Mouse (Mus musculus) colon, adult 2 months (tissue): Measurements from ENCODE around the gene Hist2h3b. TPM values are rescaled to one million over a fixed set of nuclear protein-coding genes. Genes with fewer than 3 reads are reported as not detected.

Experiments used
- polyA plus RNA-seq: library from polyadenylated mRNA; depleted of rRNA; stranded (reverse); fragments of >200 nt; gene quantifications from 2 replicates; pipeline ENCODE4 v1.2.3, GENCODE M21; 2012; rRNA removed

Hist2h3b gene
- 93.7 and 97.1 TPM in 2 replicates for polyA plus RNA-seq

DNA sequence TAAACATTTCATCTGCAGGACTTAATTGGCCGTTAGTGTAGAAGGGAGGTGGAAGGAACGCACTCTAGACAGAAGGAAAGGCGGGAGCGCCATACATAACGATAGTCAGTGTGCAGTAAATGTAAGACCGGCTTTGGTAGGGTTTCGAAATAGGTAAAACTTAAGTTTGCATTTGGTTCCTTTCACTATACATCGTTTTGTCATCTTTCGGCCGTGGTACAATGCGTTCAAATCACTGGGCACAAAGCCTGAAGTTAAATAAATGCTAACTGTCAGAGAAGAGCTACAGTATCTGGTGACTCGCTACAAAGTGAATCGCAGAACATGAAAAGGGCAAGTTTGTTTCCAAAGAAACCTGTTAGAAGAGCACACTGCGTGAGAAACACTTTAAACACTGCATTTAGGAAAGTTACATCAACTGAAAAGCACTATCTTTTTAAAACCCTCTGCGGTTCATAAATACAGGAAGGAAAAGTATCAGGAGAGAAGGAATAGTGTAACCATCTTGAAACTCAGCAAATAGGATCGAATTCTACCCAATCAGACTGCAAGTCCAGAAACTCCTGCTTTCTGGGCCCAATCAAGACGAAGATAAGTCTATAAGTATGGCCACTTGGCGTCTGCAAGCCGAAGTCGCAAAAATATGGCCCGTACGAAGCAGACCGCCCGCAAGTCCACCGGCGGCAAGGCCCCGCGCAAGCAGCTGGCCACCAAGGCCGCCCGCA, at the start of gene Hist2h3b:
Gene Hist2h3b (plus strand): TSS at position 604 of the 725 bp plus-strand sequence.

DNA sequence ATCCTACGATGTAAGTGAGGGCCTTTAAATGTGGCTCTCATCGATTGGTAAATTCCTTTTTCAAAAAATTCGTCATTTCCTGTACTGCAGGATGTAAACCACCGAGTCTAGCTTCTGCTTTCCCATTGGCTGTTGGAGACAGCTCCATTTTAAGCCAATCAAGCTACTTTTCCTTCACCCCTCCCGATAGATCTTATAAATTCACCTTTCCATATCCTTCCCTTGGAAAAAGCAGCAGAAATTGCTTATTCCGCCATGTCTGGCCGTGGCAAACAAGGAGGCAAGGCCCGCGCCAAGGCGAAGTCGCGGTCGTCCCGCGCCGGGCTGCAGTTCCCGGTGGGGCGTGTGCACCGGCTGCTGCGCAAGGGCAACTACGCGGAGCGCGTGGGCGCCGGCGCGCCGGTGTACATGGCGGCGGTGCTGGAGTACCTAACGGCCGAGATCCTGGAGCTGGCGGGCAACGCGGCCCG, 48.8 kb upstream of the Hist2h3b start, which contains the start of the genes Bola1 and Hist2h2ab:
Gene Bola1 (minus strand): TSS at position 49 of the 470 bp plus-strand sequence.
Gene Hist2h2ab (plus strand): TSS at position 205 of the 470 bp plus-strand sequence.

DNA sequence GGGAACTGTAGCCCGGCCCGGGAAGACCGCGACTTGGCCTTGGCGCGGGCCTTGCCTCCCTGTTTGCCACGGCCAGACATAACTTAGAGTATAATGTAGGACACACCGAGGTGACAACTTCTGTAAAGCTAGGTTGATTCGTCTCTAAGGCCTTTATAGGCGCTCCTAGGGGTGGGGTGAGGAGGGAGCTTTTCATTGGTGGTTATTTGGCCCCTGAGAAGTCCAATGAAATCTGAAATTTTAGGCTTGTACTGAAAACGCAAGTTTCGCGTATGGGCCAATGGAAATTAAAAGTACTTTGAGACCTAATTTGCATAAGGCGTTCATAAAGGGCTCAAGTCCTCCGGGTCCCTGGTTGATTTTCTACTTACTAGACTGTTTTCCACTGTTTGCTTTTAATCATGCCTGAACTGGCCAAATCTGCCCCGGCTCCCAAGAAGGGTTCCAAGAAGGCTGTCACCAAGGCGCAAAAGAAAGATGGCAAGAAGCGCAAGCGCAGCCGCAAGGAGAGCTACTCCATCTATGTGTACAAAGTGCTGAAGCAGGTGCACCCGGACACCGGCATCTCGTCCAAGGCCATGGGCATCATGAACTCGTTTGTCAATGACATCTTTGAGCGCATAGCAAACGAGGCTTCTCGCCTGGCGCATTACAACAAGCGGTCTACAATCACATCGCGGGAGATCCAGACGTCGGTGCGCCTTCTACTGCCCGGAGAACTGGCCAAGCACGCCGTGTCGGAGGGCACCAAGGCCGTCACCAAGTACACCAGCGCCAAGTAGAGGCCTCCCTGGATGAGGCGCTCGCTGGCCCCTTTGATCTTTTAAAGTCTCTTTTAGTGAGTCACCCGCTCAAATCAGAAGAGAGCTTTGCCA, 47.5 kb upstream of the Hist2h3b start, which contains the start of the genes Hist2h2ac and Hist2h2be:
Gene Hist2h2ac (minus strand): TSS at position 116 of the 875 bp plus-strand sequence.
Gene Hist2h2be (plus strand): TSS at position 355 of the 875 bp plus-strand sequence.

DNA sequence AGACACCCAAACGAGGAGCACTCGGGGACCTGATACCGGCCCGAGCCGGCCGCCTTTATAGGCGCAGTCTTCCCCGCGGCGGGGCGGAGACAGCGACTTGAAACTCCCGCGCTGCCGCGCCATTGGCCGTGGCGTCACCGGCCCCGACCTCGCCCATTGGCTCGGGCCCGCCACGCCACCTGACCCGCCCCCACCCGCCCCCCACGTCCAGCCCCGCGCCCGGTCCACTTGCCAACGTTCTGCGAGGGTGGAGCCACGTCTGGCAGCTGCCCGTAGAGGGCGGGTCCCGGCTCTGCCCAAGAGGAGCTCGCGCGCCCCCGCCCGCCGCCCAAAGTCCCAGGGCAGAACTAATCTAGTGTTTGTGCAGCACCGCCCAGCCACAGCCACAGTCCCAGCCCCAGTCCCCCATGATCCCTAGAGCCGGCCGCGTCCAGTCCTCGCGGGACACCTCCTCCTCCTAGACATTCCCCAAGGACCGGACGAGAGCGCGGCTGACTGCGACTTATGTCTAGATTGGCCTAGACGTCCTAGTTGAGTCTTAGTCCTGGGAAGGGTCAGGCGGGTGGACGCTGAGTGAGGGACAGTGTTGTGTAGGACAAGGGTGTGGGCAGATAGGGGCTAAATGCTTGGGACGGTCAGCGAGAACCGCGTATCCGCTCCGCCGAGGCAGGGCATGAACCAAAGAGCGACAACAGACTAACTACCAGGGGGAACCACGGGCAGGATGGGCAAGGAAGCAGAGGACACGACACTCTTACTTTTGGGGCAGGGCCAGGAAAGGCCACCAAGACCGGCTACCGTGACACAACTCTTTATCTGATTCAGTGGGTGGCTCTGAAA, 29.3 kb upstream of the Hist2h3b start, which contains the start of gene Hist2h3c2:
Gene Hist2h3c2 (minus strand): TSS at position 174 of the 840 bp plus-strand sequence.

DNA sequence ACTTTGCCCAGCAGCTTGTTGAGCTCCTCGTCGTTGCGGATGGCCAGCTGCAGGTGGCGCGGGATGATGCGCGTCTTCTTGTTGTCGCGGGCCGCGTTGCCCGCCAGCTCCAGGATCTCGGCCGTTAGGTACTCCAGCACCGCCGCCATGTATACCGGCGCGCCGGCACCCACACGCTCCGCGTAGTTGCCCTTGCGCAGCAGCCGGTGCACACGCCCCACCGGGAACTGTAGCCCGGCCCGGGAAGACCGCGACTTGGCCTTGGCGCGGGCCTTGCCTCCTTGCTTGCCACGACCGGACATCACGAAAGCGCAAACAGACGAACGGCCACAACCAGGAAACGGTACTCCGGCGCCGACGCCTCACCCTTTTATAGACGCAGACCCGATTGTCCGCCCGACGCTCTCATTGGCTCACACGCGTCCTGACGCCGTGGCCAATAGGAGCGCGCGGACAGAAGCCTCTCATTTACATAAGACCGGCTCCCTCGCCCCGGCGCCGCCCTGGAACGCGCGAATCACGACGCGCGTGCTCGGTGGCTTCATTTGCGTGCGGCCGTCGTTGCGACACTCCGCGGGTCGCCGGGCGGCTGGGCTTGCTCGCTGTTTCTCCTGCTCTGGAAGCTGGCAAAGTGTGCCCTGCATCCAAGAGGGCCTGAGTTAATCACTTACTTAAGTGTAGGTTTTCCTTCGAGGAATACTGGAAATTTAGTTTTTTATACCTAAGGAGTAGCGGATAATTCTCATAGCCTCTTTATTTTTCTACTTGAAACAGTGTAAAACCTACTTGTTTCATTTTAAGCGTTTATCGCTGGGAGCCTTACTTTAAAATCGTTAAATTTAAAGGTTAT, 28.3 kb upstream of the Hist2h3b start, which contains the start of gene Hist2h2aa2:
Gene Hist2h2aa2 (minus strand): TSS at position 328 of the 850 bp plus-strand sequence.

DNA sequence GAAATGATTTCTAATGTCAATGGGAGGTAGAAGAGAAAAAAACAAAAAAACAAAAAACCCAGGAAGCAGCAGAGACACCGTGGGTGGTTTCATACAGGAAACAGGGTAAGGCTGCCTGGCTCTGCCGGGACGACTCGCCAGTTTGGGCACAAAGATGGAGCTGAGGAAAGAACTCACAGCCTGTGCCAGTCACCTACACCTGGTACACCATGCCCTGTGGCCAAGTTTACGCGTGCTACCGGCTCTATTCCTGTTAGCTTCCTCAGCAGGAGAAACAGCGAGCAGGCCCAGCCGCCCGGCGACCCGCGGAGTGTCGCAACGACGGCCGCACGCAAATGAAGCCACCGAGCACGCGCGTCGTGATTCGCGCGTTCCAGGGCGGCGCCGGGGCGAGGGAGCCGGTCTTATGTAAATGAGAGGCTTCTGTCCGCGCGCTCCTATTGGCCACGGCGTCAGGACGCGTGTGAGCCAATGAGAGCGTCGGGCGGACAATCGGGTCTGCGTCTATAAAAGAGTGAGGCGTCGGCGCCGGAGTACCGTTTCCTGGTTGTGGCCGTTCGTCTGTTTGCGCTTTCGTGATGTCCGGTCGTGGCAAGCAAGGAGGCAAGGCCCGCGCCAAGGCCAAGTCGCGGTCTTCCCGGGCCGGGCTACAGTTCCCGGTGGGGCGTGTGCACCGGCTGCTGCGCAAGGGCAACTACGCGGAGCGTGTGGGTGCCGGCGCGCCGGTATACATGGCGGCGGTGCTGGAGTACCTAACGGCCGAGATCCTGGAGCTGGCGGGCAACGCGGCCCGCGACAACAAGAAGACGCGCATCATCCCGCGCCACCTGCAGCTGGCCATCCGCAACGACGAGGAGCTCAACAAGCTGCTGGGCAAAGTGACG, 23.2 kb upstream of the Hist2h3b start, which contains the start of gene Hist2h2aa1:
Gene Hist2h2aa1 (plus strand): TSS at position 495 of the 884 bp plus-strand sequence.

DNA sequence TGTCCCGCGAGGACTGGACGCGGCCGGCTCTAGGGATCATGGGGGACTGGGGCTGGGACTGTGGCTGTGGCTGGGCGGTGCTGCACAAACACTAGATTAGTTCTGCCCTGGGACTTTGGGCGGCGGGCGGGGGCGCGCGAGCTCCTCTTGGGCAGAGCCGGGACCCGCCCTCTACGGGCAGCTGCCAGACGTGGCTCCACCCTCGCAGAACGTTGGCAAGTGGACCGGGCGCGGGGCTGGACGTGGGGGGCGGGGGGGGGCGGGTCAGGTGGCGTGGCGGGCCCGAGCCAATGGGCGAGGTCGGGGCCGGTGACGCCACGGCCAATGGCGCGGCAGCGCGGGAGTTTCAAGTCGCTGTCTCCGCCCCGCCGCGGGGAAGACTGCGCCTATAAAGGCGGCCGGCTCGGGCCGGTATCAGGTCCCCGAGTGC, 22.0 kb upstream of the Hist2h3b start, which contains the start of gene Hist2h3c1:
Gene Hist2h3c1 (plus strand): TSS at position 259 of the 430 bp plus-strand sequence.

DNA sequence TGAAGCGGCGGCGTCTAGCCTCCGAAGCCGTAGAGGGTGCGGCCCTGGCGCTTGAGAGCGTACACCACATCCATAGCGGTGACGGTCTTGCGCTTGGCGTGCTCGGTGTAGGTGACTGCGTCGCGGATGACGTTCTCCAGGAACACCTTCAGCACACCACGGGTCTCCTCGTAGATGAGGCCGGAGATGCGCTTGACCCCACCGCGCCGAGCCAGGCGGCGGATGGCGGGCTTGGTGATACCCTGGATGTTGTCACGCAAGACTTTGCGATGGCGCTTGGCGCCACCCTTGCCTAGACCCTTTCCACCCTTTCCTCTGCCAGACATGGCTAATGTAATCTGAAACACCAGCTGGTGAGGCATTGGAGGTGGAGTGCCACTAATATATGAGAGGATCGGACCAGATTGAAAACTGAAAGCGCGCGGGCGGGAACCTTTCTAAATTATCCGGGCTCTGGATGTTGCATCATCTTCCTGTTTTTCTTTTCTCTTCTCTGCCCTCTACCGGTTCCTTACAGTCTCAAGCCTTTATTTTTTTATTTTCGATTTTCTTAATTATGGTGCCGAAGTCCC, 5.4 kb upstream of the Hist2h3b start, which contains the start of gene Hist2h4:
Gene Hist2h4 (minus strand): TSS at position 333 of the 572 bp plus-strand sequence.

DNA sequence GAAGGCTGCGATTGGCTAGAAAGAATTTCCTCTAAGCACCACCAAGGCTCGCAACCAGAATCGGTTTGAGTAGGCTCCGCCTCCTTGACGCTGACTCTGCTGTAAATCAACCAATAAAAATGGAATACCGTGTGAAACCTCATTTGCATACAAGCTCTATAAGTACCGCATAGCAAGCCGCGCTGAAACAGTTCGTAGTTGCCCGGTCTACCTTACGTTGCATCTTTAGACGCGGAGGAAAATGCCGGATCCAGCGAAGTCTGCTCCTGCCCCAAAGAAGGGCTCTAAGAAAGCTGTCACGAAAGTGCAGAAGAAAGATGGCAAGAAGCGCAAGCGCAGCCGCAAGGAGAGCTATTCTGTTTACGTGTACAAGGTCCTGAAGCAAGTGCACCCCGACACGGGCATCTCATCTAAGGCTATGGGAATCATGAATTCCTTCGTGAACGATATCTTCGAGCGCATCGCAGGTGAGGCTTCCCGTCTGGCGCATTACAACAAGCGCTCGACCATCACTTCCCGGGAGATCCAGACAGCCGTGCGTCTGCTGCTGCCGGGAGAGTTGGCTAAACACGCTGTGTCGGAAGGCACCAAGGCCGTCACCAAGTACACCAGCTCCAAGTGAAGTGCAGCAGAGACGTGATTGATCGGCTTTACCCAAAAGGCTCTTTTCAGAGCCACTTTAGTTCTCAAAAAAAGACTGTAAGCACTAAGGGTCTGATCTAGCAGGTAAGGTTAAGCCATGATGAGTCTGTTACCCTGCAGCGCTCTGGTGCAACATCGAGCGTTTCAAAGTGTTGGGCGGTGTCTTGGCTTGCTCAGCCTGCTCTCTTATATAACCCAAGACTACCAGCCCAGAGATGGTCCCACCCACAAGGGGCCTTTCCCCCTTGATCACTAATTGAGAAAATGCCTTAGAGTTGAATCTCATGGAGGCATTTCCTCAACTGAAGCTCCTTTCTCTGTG, 1.3 kb downstream of the Hist2h3b start, which contains the start of gene Hist2h2bb:
Gene Hist2h2bb (plus strand): TSS at position 242 of the 964 bp plus-strand sequence.

DNA sequence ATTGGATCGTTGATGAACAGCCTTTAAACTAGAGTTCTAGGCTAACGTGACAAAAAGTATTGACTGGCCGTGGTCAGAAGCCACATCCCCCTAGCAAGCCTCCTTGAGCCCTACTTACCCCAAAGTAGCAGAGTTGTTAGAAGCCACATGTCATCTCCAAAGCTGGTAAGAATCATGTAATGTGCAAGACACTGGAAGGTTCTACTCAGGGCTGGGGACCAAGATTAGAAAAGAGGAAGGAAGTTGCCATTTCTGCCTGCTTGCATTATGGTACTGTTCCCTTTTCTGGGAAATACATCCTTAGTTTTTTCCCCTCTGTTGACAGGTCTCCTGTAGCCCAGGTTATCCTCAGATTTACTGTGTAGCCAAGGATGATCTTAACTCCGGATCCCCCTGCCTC, 25.3 kb downstream of the Hist2h3b start, which contains the start of gene Fcgr1:
Gene Fcgr1 (minus strand): TSS at position 183 of the 400 bp plus-strand sequence.

Other genes with a start within 250 kb of the Hist2h3b start
- 3.4 and 4.2 TPM in 2 replicates for gene Vps45, start 210.2 kb upstream of the Hist2h3b start, polyA plus RNA-seq
- gene Otud7b, start 164.1 kb upstream of the Hist2h3b start, polyA plus RNA-seq = 16.0 and 17.8 TPM in 2 replicates
- gene Mtmr11, start 106.7 kb upstream of the Hist2h3b start, polyA plus RNA-seq = 38.7 and 44.7 TPM in 2 replicates
- 72.6 and 80.8 TPM in 2 replicates for gene Sf3b4, start 96.3 kb upstream of the Hist2h3b start, polyA plus RNA-seq
- 2.3 and 2.5 TPM in 2 replicates for gene Sv2a, start 87.5 kb upstream of the Hist2h3b start, polyA plus RNA-seq
- gene Bola1, start 48.9 kb upstream of the Hist2h3b start, polyA plus RNA-seq = 73.9 and 91.3 TPM in 2 replicates
- gene Hist2h2ab, start 48.8 kb upstream of the Hist2h3b start, polyA plus RNA-seq = 1.8 and 8.0 TPM in 2 replicates
- gene Hist2h2ac, start 47.8 kb upstream of the Hist2h3b start, polyA plus RNA-seq = 18.8 and 23.5 TPM in 2 replicates
- 4.2 and 4.6 TPM in 2 replicates for gene Hist2h2be, start 47.5 kb upstream of the Hist2h3b start, polyA plus RNA-seq
- 105 and 114 TPM in 2 replicates for gene Hist2h3c2, start 29.5 kb upstream of the Hist2h3b start, polyA plus RNA-seq
- 291 and 333 TPM in 2 replicates for gene Hist2h2aa2, start 28.4 kb upstream of the Hist2h3b start, polyA plus RNA-seq
- 316 and 418 TPM in 2 replicates for gene Hist2h2aa1, start 23.2 kb upstream of the Hist2h3b start, polyA plus RNA-seq
- gene Hist2h3c1, start 22.0 kb upstream of the Hist2h3b start, polyA plus RNA-seq = not detected in 2 replicates
- gene Hist2h4, start 5.3 kb upstream of the Hist2h3b start, polyA plus RNA-seq = 6.2 and 7.7 TPM in 2 replicates
- 9.4 and 9.5 TPM in 2 replicates for gene Hist2h2bb, start 1.1 kb downstream of the Hist2h3b start, polyA plus RNA-seq
- gene Fcgr1, start 25.3 kb downstream of the Hist2h3b start, polyA plus RNA-seq = 1.2 and 1.6 TPM in 2 replicates
- gene BC107364, start 183.7 kb downstream of the Hist2h3b start, polyA plus RNA-seq = 0.10 and 0.34 TPM in 2 replicates